Mouse (Mus musculus) cortical plate, adult 2 months (tissue): ENCODE measurements at regions not wholly inside any gene's neighbourhood (a gene's known extent, or its start where the extent isn't known, plus 50 kb on each side); places are given as distances from the start of the nearest gene placed in this dataset.

Experiments used
- CTCF ChIP-seq: fragments of 200-500 bp; IDR thresholded peaks from 2 replicates; pipeline ENCODE4 v1.5.1; 2011; ENCODE audit warnings: mild to moderate bottlenecking, control low read depth, low read length; ENCODE audit not compliant: insufficient read depth; ENCODE audit errors: extremely low read depth
- POLR2A ChIP-seq: fragments of 200-500 bp; IDR thresholded peaks from 2 replicates; pipeline ENCODE4 v1.6.1; 2011; ENCODE audit warnings: mild to moderate bottlenecking, low read length, control low read depth; ENCODE audit not compliant: insufficient read depth; ENCODE audit errors: extremely low read depth

DNA sequence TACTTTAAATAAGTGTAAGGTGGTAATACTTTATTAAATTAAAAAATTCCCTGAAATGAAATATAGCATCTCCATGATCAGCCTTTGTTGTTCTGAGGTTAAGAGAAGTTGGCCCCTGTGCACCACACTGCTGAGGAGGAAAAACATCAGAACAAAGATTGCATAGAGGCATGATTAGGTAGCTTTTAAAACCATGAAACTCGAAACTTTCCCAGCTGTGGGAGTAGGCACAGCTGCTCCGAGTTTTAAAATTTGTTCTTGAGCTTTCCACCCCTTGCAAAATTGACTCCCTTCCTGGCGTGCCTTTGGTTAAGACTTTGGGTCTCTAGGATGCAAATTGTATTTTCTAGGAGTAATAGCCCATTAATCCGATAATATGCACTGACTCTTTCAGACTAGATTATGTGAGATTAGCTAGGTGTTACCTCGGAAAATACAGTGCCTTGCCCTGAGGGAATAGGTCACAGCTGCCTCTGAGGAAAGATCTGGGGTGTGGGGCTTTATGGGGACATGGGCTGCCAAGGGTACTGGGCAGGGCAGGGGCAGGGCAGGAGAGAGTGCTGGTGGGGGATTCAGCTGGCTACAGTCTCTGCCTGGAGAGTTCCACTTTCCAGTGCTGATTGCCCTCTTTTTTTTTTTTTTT is 110.1 kb upstream of the Slc30a5 start:
- TF ChIP-seq POLR2A (no peak), CTCF (no peak)
